Mouse (Mus musculus): ENCODE data around the gene Lst1.
A peak's percentile ranks its signal among the peaks of the same experiment; 100 is the strongest.

Gene Lst1

GRCm38 (mm10) chr17:35209785-35210535 lies 21.7 kb upstream of the Lst1 start:
- no peak for DNase-seq (ENCODE audit: low read depth, low spot score)

- no peak for DNase-seq (ENCODE audit: low read depth, low spot score)
Observed at GRCm38 (mm10) chr17:35205380-35205769, 17.1 kb upstream of the Lst1 start.

- DNase-seq (ENCODE audit: low read depth, low spot score) = no peak
Observed at GRCm38 (mm10) chr17:35204494-35205379, 16.5 kb upstream of the Lst1 start, which contains the start of gene Lta. Gene Lta (minus strand): TSS chr17:35205351.

GRCm38 (mm10) chr17:35202442-35202841 lies 14.2 kb upstream of the Lst1 start:
- no peak for DNase-seq (ENCODE audit: low read depth, low spot score)

- no peak for DNase-seq (ENCODE audit: low read depth, low spot score)
Observed at GRCm38 (mm10) chr17:35201787-35202186, 13.5 kb upstream of the Lst1 start, which contains the start of gene Tnf. Gene Tnf (minus strand): TSS chr17:35202007.

- DNase-seq (ENCODE audit: low read depth, low spot score) = no peak
Observed at GRCm38 (mm10) chr17:35201128-35201527, 12.9 kb upstream of the Lst1 start.

- no peak for DNase-seq (ENCODE audit: low read depth, low spot score)
Observed at GRCm38 (mm10) chr17:35200398-35200797, 12.2 kb upstream of the Lst1 start.

GRCm38 (mm10) chr17:35198946-35199345 lies 10.7 kb upstream of the Lst1 start:
- no peak for DNase-seq (ENCODE audit: low read depth, low spot score)

- DNase-seq (ENCODE audit: low read depth, low spot score) = no peak
Observed at GRCm38 (mm10) chr17:35198029-35198428, 9.8 kb upstream of the Lst1 start.

GRCm38 (mm10) chr17:35197126-35197525 lies 8.9 kb upstream of the Lst1 start:
- DNase-seq (ENCODE audit: low read depth, low spot score) = no peak

GRCm38 (mm10) chr17:35196321-35196641 lies 8.0 kb upstream of the Lst1 start:
- DNase-seq (ENCODE audit: low read depth, low spot score) = no peak

- DNase-seq (ENCODE audit: low read depth, low spot score) = peak; percentile 19
Observed at GRCm38 (mm10) chr17:35195631-35196320, 7.5 kb upstream of the Lst1 start.

GRCm38 (mm10) chr17:35194844-35195630 lies 6.8 kb upstream of the Lst1 start:
- no peak for DNase-seq (ENCODE audit: low read depth, low spot score)

GRCm38 (mm10) chr17:35193881-35194843 lies 5.9 kb upstream of the Lst1 start, which contains the start of gene Ltb:
Gene Ltb (plus strand): TSS chr17:35194439.
- DNase-seq (ENCODE audit: low read depth, low spot score) = no peak

GRCm38 (mm10) chr17:35192924-35193323 lies 4.7 kb upstream of the Lst1 start:
- no peak for DNase-seq (ENCODE audit: low read depth, low spot score)

GRCm38 (mm10) chr17:35191723-35192122 lies 3.5 kb upstream of the Lst1 start:
- no peak for DNase-seq (ENCODE audit: low read depth, low spot score)

GRCm38 (mm10) chr17:35190096-35190495 lies 1.9 kb upstream of the Lst1 start:
- DNase-seq (ENCODE audit: low read depth, low spot score) = no peak

GRCm38 (mm10) chr17:35189186-35189585 lies 947 bp upstream of the Lst1 start:
- no peak for DNase-seq (ENCODE audit: low read depth, low spot score)

GRCm38 (mm10) chr17:35187345-35187744 lies 894 bp downstream of the Lst1 start:
- DNase-seq (ENCODE audit: low read depth, low spot score) = no peak

GRCm38 (mm10) chr17:35186681-35187080 lies 1.6 kb downstream of the Lst1 start:
- DNase-seq (ENCODE audit: low read depth, low spot score) = no peak

Measured in c-Kit-negative CD71-positive TER-119-positive erythroid progenitor cells, embryonic 14.5 days (primary cell).